Mouse (Mus musculus) urinary bladder, postnatal 4 days (tissue): ENCODE results near the gene 1700037C18Rik.

Source experiments
- DNase-seq, 2 experiments: peaks; one replicate each; pipeline ENCODE4 v3.0.0; 2021 to 2022; ENCODE audit warnings: low spot score in 2 of 2

Gene 1700037C18Rik

GRCm38 (mm10) chr16:3908537-3909111, at the start of gene 1700037C18Rik, which contains the start of gene Cluap1:
TSS of gene 1700037C18Rik (minus strand) at chr16:3908689.
TSS of gene Cluap1 (plus strand) at chr16:3908801.
- peak; percentile 87 to 90 for DNase-seq

DNA sequence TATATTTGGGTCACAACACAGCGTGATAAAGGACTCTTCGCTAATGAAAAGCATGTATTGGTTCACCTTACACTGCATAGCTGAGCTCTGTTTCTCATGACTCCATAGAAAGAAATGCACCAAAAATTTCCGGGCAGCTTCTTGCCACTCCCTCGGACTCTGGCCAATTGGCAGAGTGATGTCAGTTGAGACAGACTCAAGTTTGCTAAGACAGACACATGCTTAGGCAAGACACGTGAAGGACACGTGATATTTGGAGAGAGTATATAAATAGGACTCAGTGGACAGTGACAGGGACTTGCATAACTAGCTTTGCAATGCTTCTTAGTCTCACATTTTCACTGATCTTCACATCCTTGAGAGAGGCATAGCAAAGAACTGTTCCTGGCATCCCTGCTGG, 47.9 kb upstream of the 1700037C18Rik start:
- no peak for DNase-seq

DNA sequence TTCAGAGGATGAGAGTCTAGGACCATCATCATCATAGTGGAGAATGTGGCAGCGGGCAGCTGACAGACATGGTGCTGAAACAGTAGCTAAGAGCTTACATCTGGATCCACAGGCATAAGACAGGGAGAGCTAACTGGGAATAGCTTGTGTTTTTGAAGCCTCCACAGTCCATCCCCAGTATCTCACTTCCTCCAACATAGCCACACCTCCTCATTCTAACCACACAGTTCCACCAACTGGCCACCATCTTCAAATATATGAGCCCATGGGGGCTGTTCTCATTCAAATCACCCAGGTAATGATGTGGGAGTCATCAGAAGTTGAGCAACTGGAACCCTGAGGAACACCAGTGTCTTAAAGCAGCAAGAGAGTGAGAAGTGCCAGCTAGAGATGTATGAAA, 42.7 kb upstream of the 1700037C18Rik start:
- DNase-seq: no peak

GRCm38 (mm10) chr16:3934701-3935100, 26.2 kb upstream of the 1700037C18Rik start:
- no peak for DNase-seq

DNA sequence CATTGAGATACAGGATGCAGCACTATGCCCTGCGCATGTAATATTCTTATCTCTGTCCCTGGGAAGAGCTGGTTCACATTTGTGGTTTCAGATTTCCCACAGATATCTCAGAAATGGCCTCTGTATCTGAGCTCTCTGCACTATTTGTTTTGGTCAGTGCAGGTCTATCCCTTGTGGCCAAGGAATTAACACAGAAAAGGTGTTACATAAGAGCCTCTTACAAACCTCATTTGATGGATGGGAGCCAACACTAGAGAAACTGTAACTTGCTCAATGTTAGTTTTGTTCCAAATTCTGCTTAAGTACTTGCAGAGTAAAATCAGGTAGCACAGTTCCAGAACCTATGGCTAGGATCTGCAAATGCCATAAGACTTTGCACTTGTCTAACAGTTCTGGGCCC, 25.6 kb upstream of the 1700037C18Rik start:
- DNase-seq: no peak

- no peak for DNase-seq
Measured at GRCm38 (mm10) chr16:3933536-3933935, 25.0 kb upstream of the 1700037C18Rik start.

GRCm38 (mm10) chr16:3929151-3929550, 20.7 kb upstream of the 1700037C18Rik start:
- DNase-seq: no peak

GRCm38 (mm10) chr16:3928582-3928981, 20.1 kb upstream of the 1700037C18Rik start:
- DNase-seq: no peak

DNA sequence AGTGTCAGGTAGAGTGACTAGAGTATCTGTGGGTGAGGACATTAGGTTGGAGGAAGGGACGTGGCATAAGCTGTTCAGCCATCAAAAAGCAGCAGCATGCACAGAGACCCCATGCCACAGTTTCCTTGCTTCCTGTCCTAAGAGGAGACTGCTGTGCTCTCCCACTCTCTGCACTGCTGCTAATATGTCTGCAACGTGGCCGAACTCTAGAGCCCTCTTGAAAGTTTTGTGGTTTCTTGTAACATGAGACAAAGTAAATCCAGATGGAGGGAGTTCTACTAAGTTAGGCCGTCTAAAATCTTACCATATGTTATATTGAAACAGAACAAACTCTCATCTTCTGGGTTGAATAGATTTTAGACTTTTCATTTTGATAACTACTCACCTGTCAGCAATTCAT, 15.5 kb upstream of the 1700037C18Rik start:
- no peak for DNase-seq

- DNase-seq: no peak
Measured at GRCm38 (mm10) chr16:3923515-3923914, 15.0 kb upstream of the 1700037C18Rik start.

GRCm38 (mm10) chr16:3920756-3921155, 12.3 kb upstream of the 1700037C18Rik start:
- DNase-seq: no peak

- DNase-seq: no peak
Measured at GRCm38 (mm10) chr16:3909118-3909517, 629 bp upstream of the 1700037C18Rik start.

DNA sequence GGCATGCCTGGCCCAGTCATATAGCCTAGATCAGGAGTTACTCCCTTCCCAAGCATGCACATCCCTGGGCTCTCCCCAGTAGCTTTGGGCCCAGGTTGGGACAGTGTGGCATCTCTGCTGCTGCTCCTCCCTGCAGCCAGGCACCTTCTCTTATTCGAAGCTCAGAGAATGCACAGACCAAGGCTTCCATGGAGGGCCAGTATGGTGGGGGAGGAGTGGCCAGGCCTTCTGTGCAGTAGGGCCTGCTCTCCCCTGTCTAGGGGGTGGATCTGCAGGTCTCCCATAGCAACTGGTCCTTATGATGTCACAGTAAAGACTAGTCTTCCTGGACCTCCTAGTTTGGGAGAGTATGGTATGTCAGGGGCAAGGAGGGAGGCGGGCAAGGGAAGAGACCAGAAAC, 1.0 kb downstream of the 1700037C18Rik start:
- no peak for DNase-seq

DNA sequence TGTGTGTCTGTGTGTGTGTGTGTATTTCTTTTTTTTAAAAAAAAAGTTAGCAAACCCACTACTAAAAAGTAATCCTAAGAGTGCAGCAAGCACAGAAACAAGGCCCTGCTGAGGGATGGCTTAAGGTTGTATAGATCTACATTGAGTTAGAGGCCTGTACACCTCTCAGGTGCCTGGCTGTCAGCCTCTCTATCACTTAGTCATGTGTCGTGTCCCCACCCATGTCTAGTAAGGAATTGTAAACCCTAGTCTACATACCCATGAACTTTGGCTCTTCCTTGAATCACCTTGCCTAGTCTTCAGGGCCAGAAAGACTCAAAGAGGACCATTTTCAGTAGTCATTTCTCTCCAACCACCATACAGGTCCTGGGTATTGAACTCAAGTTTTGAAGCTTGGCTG, 11.9 kb downstream of the 1700037C18Rik start:
- no peak for DNase-seq

GRCm38 (mm10) chr16:3896046-3896445, 12.4 kb downstream of the 1700037C18Rik start:
- DNase-seq: no peak

DNA sequence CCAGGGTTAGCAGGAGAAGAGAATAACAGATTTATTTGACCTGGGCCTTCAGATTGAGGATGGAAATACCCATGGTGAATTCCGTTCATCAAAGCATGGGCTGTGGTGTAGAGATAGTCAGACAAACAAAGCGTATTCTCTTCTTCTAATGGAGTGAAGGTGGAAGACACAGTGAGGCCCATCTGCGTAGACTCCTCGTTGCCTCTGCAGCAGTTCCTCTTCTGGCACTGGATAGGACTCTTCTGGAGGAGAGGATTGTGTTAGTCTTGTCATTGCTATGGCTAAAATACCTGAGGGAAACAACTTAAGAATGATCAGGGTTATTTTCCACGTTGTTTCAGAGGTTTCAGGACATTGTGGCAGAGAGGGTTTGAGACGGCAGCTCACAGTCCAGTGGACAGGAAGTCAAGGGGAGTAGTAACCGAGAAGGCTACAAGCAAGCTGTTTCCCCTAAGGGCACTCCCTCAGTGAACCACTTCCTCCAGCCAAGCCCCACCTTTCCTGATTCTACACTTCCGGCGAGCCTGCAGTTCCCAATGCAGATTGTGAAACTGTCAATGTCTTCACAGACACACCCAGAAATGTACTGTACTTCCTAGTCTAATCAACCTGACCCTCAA, 13.2 kb downstream of the 1700037C18Rik start:
- peak in 1 of 2 experiments; percentile 28 for DNase-seq

GRCm38 (mm10) chr16:3893739-3894138, 14.8 kb downstream of the 1700037C18Rik start:
- DNase-seq: no peak

- no peak for DNase-seq
Measured at GRCm38 (mm10) chr16:3891621-3892295, 16.7 kb downstream of the 1700037C18Rik start.

DNA sequence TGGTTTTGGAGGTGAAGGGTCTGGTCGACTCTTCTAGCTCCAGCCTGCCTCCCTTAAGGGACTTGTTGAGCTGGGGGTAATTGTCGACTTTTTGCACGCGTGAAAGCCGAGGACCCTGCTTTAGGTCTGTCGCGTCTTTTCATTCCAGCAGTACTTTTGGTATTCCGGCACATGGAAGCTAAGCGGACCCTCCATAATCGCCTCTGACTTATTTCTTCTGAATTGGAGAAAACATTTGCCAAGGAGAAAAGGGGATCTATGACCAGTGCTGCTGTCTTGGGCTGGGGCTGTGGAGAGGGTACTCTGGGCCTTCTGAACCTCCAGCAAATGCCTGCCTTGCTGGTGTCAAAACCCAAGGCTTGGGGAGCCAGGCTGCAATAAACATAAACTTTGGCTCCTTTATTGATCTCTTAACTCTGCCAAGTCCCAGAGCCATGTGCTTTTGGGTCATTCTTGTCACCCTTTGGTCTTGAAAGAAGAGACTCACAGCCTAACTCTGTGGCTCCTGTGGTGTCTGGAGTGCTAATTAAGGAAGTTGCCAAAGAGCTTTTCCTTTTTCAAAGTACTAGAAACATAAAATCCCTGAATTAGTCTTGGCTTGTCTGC, 23.3 kb downstream of the 1700037C18Rik start:
- no peak for DNase-seq

DNA sequence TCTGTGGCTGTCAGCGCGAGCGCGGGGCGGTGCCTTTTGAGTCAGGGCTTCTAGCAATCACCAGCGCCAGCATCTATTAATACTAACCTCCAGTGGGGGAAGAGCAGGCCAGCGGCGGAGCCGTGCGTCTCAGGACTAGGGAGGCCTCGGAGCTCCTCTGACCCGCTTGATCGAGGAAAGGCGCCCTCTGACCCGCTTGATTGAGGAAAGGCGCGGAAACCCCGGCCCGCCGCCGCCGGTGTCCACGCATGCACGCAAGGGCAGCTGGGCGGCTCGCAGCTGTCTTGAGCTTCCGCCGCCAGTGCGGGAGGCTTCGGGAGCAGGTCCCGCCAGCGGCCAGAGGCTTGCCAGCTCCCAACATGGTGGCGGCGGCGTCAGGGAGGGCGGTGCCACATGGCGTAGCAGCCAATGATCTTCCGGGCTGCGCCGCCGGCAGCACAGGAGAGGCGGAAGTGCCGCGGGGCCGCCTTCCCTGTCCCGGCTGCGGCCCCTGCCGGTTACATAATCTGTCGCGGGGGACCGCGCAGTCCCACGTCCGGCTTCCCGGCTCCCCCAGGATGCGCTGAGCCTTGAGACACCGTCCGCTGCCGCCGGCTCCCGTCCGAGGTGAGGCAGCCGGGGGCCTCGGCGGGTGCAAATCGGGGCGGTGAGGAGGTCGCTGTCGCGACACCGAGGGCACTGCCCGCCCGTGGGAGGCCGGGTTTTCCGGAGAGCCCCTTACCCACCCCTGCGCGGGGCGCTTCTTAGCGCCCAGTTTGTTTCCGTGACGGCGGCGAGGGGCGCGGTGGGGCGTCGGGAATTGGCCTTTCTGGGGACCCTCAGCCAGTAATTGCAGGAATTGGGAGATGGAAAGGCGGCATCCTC, 24.1 kb downstream of the 1700037C18Rik start, which contains the start of the genes Zfp597 and Gm20695:
Gene Zfp597, minus strand, starts transcription at position 361 of the 864 bp plus-strand sequence.
Gene Gm20695, plus strand, starts transcription at position 448 of the 864 bp plus-strand sequence.
- peak; percentile 93 to 94 for DNase-seq

DNA sequence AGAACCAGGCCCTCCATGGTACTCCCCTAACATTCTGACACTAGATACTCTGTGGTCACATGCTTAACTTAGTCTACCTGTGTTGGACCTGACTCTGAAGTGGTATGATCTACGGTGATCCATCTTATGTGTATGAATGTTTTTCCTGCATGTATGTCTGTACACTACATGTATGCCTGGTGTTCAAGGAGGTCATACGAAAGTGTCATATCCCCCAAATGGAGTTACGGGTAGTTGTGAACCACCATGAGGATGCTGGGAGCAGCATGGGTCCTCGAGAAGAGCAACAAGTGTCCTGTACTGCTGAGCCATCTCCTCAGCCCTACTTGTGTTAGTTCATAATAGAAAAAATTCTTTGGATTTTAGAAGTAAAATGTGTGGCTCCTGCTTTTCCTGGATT, 32.1 kb downstream of the 1700037C18Rik start:
- no peak for DNase-seq
